Mouse (Mus musculus): ENCODE measurements around the gene Gm6217. TPM values are rescaled to one million over a fixed set of nuclear protein-coding genes. Genes with fewer than 3 reads are reported as not detected.
"Not testable (repeated sequence)": the region's sequence is repeated elsewhere in the genome, so short reads cannot be mapped to it uniquely, and the experiment has no call there.

Gene Gm6217
- polyA plus RNA-seq (2015; fragmentation: Nextera tagmentation; extraction: Ambion mirVana), result not detected in 2 replicates

DNA sequence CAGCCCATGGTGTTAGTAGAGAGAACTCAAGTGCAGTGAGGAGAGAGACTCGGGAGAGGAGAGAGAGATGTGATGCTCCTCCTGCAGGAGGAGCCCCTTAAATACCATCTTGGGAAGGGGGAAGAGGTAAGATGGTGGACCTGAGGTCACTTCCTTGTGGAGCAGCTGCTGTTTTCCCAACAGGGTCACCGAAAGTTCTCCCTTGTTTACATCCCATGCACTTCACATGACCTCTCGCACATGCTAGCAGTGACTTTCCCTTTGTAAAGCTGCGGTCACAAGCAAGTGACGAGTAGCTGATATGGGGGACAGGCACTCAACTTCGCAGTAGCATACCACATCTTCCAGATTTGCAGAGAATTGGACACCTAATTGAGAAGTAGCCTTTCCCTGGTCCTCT, at the start of gene Gm6217:
Gm6217 (minus strand) TSS at position 74 of the 400 bp plus-strand sequence.
- not testable (repeated sequence) for ATAC-seq (replicated peaks); H3K4me1 ChIP-seq; H3K9ac ChIP-seq (replicated peaks); H3K27me3 ChIP-seq; H3K4me3 ChIP-seq; H3K27ac ChIP-seq (replicated peaks); H3K9me3 ChIP-seq; H3K4me2 ChIP-seq (replicated peaks); H3K36me3 ChIP-seq
- WGBS, result no CpG with 5 or more reads among the region's 6 CpGs

DNA sequence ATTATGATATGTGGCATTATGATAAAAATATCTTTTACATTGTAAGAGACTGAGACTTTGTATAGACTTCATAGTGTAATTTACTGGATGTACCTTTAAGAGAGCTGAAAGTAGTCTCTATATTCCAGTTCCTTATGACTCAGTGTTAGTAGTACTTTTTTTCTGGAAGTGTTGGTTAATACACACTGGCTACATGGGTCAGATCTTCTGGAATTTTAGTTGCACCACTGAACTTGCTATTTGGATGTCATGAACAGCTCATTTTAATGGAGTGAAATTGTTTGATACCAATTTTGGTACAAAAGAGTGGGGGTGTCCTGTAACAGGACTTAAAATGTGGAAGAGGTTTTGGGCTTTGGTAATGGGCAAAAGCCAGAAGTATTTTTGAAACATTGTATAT, 46.6 kb upstream of the Gm6217 start:
- no peak overlapping the region for H3K4me2 ChIP-seq (replicated peaks)
- H3K36me3 ChIP-seq, result no peaks in the 10 kb centered on the region
- no peak overlapping the region for H3K4me3 ChIP-seq
- no peak overlapping the region for H3K27ac ChIP-seq (replicated peaks)
- H3K9ac ChIP-seq (replicated peaks), result no peak overlapping the region
- no peaks in the 10 kb centered on the region for H3K9me3 ChIP-seq
- no peaks in the 10 kb centered on the region for H3K27me3 ChIP-seq
- H3K4me1 ChIP-seq, result no peaks in the 10 kb centered on the region
- ATAC-seq (replicated peaks), result no peak

DNA sequence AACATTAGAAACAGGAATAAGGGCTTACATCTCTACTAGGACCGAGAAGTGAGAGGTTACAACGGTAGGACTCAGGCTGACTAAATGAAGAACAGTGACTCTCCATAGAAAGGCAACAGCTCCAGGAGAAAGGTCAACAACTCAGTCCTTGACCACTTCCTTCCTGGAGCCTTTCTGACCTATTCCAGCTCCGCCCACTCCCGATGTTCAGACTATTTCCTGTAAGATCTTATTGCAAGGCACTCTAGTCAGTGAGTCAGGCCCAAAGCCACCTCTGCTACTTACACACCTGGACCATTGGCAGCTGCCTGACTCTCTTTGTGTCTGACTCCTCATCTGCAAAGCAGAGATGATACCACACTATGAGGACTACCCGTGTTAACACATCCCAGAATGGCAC, 44.6 kb upstream of the Gm6217 start:
- no peaks in the 10 kb centered on the region for H3K9me3 ChIP-seq
- H3K36me3 ChIP-seq, result no peaks in the 10 kb centered on the region
- no peak overlapping the region for H3K4me3 ChIP-seq
- no peak overlapping the region for H3K4me2 ChIP-seq (replicated peaks)
- no peak overlapping the region for H3K9ac ChIP-seq (replicated peaks)
- H3K27me3 ChIP-seq, result no peaks in the 10 kb centered on the region
- ATAC-seq (replicated peaks), result no peak
- no peaks in the 10 kb centered on the region for H3K4me1 ChIP-seq
- no peak overlapping the region for H3K27ac ChIP-seq (replicated peaks)
- WGBS, result 86% methylated on average over 5 of the region's 5 CpGs

DNA sequence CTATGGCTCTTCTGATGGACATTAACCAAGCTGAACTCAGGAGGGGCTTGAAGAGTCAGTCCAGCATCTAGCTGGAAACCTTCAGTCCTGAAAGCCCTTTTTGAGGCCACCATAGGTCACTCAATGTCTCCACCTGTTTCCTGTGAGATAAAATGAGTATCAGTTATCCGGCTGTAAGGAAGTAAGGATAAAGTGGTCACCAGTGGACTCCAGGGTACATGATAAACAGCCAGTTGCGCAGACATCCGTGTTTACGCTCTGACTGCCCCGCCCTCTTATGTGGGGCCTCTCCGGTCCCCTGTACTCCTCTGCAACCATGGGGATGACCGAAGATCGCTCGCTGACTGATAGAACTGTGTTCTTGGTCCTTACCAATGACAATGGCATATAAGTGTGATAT, 43.1 kb upstream of the Gm6217 start:
- Histone ChIP-seq H3K9ac (replicated peaks) (no peak overlapping the region), H3K4me1 (no peaks in the 10 kb centered on the region), H3K4me3 (no peak overlapping the region), H3K9me3 (no peaks in the 10 kb centered on the region), H3K27ac (replicated peaks) (no peak overlapping the region), H3K4me2 (replicated peaks) (no peak overlapping the region), H3K27me3 (no peaks in the 10 kb centered on the region), H3K36me3 (no peaks in the 10 kb centered on the region)
- WGBS, result 96% methylated on average over 9 of the region's 9 CpGs
- no peak for ATAC-seq (replicated peaks)

DNA sequence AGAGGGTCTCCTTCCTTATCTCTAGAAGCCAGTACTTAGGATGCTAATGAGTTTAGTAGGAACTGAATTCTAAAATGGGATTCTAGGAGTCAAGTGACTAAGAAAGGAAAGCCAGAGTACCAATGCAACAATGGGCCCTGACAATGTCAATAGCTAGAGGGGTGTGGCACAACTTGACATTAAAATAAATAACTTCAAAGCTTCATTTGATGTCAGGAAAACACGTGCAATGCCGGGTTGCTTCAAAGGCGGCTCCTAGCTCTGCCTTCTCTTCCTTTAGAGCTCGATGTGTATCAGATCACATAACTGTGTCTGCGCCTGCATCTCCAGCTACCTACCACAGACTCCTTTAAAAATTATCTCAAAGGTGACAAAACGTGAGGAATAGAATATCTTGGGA, 42.7 kb upstream of the Gm6217 start:
- H3K4me1 ChIP-seq, result no peaks in the 10 kb centered on the region
- 80% methylated on average over 6 of the region's 6 CpGs for WGBS
- H3K9me3 ChIP-seq, result no peaks in the 10 kb centered on the region
- ATAC-seq (replicated peaks), result no peak
- no peak overlapping the region for H3K27ac ChIP-seq (replicated peaks)
- no peaks in the 10 kb centered on the region for H3K36me3 ChIP-seq
- no peak overlapping the region for H3K9ac ChIP-seq (replicated peaks)
- H3K4me3 ChIP-seq, result no peak overlapping the region
- no peak overlapping the region for H3K4me2 ChIP-seq (replicated peaks)
- no peaks in the 10 kb centered on the region for H3K27me3 ChIP-seq

DNA sequence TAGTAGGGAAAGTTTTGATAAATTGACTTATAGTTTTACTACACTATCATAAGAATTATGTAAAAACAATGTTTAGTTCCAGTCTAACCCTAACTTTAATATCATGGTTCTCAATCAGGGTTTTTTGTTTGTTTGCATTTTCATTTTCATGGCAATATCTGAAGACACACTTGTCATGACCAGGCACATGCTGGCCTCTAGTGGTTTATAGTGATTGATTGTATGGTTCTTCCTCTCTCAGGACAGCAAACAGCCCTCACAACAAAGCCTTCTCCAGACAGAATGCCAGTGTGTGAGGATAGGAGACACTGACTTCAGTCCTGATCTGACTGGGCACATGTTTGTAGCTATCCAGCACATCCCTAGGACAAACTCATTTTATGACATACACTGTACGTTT, 42.0 kb upstream of the Gm6217 start:
- WGBS, result 92% methylated on average over 1 of the region's 1 CpGs
- H3K9me3 ChIP-seq, result no peaks in the 10 kb centered on the region

DNA sequence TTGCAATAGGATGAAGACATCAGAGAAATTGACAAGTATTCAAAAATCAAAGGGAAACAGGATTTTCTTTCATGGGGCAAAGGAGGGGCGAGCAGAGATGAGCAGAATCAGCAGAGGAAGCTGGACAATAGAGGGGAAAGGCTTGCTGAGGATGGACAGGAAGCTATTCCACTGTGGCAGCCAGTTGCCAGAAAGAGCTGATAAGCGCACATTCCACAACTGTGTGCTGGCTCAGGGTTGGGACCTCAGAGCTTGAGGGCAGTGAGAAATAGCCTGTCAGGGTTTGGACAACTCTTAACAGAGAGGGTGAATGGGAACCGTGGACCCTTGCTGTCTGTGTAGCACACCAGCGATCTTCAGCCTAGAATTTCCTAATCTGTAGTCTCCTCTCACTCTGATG, 40.8 kb upstream of the Gm6217 start:
- Histone ChIP-seq H3K4me3 (no peak overlapping the region), H3K4me2 (replicated peaks) (no peak overlapping the region), H3K27ac (replicated peaks) (no peak overlapping the region), H3K27me3 (no peaks in the 10 kb centered on the region), H3K9me3 (no peaks in the 10 kb centered on the region), H3K36me3 (no peaks in the 10 kb centered on the region), H3K4me1 (no peaks in the 10 kb centered on the region), H3K9ac (replicated peaks) (no peak overlapping the region)
- WGBS, result 80% methylated on average over 4 of the region's 4 CpGs
- no peak for ATAC-seq (replicated peaks)

More for the DNA sequence above, 42.0 kb upstream of the Gm6217 start:
- ATAC-seq (replicated peaks), result no peak
- Histone ChIP-seq H3K4me2 (replicated peaks) (no peak overlapping the region), H3K36me3 (no peaks in the 10 kb centered on the region), H3K27me3 (no peaks in the 10 kb centered on the region), H3K27ac (replicated peaks) (no peak overlapping the region), H3K9ac (replicated peaks) (no peak overlapping the region), H3K4me3 (no peak overlapping the region), H3K4me1 (no peaks in the 10 kb centered on the region)

DNA sequence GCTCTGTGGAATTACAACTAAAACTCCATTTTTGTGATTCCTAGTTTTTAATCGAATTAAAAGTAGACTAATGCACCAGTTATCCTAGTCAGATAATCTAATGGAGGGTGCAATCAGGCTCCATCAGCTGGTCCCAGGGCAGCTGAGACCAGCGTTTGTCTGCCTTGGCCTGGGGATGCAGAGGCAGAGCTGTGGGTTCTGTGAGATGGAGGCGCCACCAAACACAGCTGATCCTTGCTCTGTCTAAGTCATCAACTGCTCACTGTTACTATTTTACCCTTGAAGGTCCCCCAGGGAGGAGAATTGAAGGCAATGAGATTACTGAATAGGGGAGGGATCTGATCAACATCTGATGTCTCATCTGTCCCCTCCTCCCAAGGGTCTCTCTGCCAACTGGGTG, 35.2 kb upstream of the Gm6217 start:
- Histone ChIP-seq H3K9me3 (no peaks in the 10 kb centered on the region), H3K27me3 (no peaks in the 10 kb centered on the region), H3K4me2 (replicated peaks) (no peak overlapping the region), H3K27ac (replicated peaks) (no peak overlapping the region), H3K4me3 (no peak overlapping the region), H3K4me1 (no peaks in the 10 kb centered on the region), H3K36me3 (no peaks in the 10 kb centered on the region), H3K9ac (replicated peaks) (no peak overlapping the region)
- ATAC-seq (replicated peaks), result no peak
- 82% methylated on average over 3 of the region's 3 CpGs for WGBS

DNA sequence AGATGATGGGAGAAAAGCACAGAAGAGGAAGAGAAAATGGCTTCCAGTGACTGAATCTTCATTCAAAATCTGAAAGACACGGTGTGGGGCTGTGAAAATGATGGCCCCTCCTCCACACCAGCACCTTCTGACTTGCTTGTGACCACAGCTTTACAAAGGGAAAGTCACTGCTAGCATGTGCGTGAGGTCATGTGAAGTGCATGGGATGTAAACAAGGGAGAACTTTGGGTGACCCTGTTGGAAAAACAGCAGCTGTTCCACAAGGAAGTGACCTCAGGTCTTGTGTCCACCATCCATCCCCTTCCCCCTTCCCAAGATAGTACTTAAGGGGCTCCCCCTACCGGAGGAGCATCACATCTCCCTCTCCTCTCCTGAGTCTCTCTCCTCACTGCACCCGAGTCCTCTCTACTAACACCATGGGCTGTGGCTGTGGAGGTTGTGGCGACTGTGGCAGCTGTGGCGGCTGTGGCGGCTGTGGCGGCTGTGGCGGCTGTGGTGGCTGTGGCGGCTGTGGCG, 28.7 kb upstream of the Gm6217 start, which contains the start of gene Gm47955:
Gm47955 (plus strand) TSS at position 417 of the 516 bp plus-strand sequence.
- H3K27me3 ChIP-seq, result no peaks in the 10 kb centered on the region
- H3K9me3 ChIP-seq, result no peaks in the 10 kb centered on the region
- H3K27ac ChIP-seq (replicated peaks), result no peak within 1 kb of the TSS
- no peak for ATAC-seq (replicated peaks)
- H3K4me1 ChIP-seq, result no peaks in the 10 kb centered on the region
- no peak within 1 kb of the TSS for H3K9ac ChIP-seq (replicated peaks)
- H3K4me3 ChIP-seq, result no peak within 1 kb of the TSS
- H3K36me3 ChIP-seq, result no peaks in the 10 kb centered on the region
- whole genome bisulfite sequencing, result 91% methylated on average over 11 of the region's 11 CpGs
- H3K4me2 ChIP-seq (replicated peaks), result no peak within 1 kb of the TSS

DNA sequence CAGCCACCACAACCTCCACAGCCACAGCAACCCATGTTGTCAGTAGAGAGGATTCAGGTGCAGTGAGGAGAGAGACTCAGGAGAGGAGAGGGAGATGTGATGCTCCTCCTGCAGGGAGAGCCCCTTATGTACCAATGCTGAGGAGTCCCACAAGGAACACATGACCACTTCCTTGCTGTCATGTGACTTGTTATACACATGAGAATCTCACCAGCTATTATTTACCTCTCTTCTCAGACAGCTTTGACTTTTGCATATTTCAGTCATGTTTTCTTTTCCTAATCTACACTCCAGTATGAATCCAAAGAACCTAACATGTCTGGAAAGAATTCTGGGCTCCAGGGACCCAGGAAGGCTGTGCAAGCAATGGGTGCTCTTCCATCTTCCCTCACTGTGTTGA, 24.7 kb upstream of the Gm6217 start, which contains the start of gene Gm7544:
Gm7544 (minus strand) TSS at position 101 of the 400 bp plus-strand sequence.
- H3K27me3 ChIP-seq; H3K9me3 ChIP-seq; ATAC-seq (replicated peaks); H3K27ac ChIP-seq (replicated peaks); H3K4me2 ChIP-seq (replicated peaks); H3K36me3 ChIP-seq; H3K4me3 ChIP-seq; H3K9ac ChIP-seq (replicated peaks); H3K4me1 ChIP-seq: not testable (repeated sequence)

DNA sequence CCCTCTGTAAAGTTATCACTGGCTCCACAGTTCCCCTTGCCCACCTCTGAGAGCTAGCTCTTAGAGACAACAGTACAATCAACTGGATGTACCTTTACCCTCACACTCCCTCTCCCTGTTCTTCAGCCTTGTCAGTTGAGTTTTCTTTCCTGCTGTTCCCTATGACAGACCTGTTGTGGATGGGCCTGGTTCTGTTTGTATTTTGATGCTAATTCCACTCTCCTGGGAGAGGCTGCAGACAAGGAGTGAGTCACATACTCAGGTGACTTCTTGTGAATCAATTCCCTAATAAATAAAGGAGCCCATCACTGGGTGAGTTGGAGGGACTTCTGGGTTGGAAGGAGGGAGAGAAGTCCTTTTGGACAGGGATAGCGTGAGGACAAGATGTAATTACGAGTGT, 17.4 kb upstream of the Gm6217 start:
- 88% methylated on average over 2 of the region's 2 CpGs for WGBS
- H3K27me3 ChIP-seq, result no peaks in the 10 kb centered on the region

DNA sequence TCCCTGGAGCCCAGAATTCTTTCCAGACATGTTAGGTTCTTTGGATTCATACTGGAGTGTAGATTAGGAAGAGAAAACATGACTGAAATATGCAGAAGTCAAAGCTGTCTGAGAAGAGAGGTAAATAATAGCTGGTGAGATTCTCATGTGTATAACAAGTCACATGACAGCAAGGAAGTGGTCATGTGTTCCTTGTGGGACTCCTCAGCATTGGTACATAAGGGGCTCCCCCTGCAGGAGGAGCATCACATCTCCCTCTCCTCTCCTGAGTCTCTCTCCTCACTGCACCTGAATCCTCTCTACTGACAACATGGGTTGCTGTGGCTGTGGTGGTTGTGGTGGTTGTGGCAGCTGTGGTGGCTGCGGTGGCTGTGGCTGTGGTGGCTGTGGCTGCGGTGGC, 14.8 kb upstream of the Gm6217 start:
- ATAC-seq (replicated peaks); H3K27me3 ChIP-seq; H3K36me3 ChIP-seq; H3K27ac ChIP-seq (replicated peaks); H3K9ac ChIP-seq (replicated peaks); H3K4me2 ChIP-seq (replicated peaks); H3K4me3 ChIP-seq; H3K9me3 ChIP-seq; H3K4me1 ChIP-seq: not testable (repeated sequence)
- WGBS, result 100% methylated on average over 2 of the region's 2 CpGs

More for the DNA sequence above, 17.4 kb upstream of the Gm6217 start:
- no peaks in the 10 kb centered on the region for H3K36me3 ChIP-seq
- no peak overlapping the region for H3K9ac ChIP-seq (replicated peaks)
- H3K4me1 ChIP-seq, result no peaks in the 10 kb centered on the region
- ATAC-seq (replicated peaks), result no peak
- no peak overlapping the region for H3K4me2 ChIP-seq (replicated peaks)
- no peak overlapping the region for H3K27ac ChIP-seq (replicated peaks)
- H3K9me3 ChIP-seq, result no peaks in the 10 kb centered on the region
- H3K4me3 ChIP-seq, result no peak overlapping the region

DNA sequence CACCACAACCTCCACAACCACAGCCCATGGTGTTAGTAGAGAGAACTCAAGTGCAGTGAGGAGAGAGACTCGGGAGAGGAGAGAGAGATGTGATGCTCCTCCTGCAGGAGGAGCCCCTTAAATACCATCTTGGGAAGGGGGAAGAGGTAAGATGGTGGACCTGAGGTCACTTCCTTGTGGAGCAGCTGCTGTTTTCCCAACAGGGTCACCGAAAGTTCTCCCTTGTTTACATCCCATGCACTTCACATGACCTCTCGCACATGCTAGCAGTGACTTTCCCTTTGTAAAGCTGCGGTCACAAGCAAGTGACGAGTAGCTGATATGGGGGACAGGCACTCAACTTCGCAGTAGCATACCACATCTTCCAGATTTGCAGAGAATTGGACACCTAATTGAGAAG, 12.1 kb upstream of the Gm6217 start, which contains the start of gene A030003K21Rik:
A030003K21Rik (minus strand) TSS at position 94 of the 400 bp plus-strand sequence.
- WGBS, result no CpG with 5 or more reads among the region's 6 CpGs
- H3K4me2 ChIP-seq (replicated peaks); H3K9me3 ChIP-seq; H3K9ac ChIP-seq (replicated peaks); H3K27ac ChIP-seq (replicated peaks); H3K4me3 ChIP-seq; H3K4me1 ChIP-seq; ATAC-seq (replicated peaks); H3K27me3 ChIP-seq; H3K36me3 ChIP-seq: not testable (repeated sequence)

Measured in forebrain, embryonic 15.5 days (tissue).